Mouse (Mus musculus): ENCODE measurements around the gene Shmt1. TPM values are rescaled to one million over a fixed set of nuclear protein-coding genes. Genes with fewer than 3 reads are reported as not detected.

Gene Shmt1
- 11.6 and 18.9 TPM in 2 replicates for polyA plus RNA-seq (2012; rRNA removed; ENCODE audit: low replicate concordance)

GRCm38 (mm10) chr11:60811618-60812017, at the start of gene Shmt1:
TSS of gene Shmt1 (minus strand) at chr11:60811718.

DNA sequence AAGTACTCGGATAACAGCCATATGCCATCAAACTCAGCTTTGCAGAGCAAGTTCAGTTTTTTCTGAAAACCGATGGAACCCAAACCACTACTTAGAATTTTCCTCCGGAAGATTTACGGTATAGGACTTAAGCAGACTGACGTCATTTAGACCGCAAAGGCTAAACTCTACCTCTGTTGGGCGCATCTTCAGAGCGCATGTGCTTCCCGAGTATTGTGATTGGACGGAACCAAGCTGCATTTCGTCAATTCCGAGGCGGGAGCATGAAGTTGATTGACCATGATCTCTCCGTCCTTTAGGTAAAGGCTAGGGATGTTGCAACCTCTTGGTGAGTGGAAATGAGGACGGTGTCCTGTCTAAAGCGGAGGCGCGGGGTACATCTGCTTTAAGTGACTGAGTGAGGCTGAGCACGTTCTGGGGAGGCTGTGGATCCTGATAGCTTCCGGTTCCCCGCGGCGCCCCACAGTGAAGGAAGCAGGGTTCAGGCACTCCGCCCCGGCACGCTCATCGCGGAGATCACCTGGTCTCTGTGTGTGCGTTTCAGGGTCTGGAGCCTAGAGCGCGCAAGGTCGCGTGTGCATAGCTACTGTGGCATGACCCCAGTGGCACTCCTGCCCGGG, 19.0 kb upstream of the Shmt1 start, which contains the start of gene Dhrs7b:
Gene Dhrs7b, plus strand, starts transcription at position 199 of the 620 bp plus-strand sequence.

GRCm38 (mm10) chr11:60776829-60777740, 34.4 kb downstream of the Shmt1 start, which contains the start of the genes Top3a and Smcr8:
TSS of gene Top3a (minus strand) at chr11:60777365.
TSS of gene Smcr8 (plus strand) at chr11:60777524.

Other genes starting within 250 kb of the Shmt1 start
- 65.4 and 75.2 TPM in 2 replicates for gene Llgl1, start 112.0 kb downstream of the Shmt1 start, polyA plus RNA-seq (2012; rRNA removed; ENCODE audit: low replicate concordance)
- gene Flii, start 84.5 kb downstream of the Shmt1 start, polyA plus RNA-seq (2012; rRNA removed; ENCODE audit: low replicate concordance) = 190 and 281 TPM in 2 replicates
- 27.3 and 38.2 TPM in 2 replicates for gene Mief2, start 83.3 kb downstream of the Shmt1 start, polyA plus RNA-seq (2012; rRNA removed; ENCODE audit: low replicate concordance)
- 7.6 and 7.7 TPM in 2 replicates for gene Top3a, start 34.4 kb downstream of the Shmt1 start, polyA plus RNA-seq (2012; rRNA removed; ENCODE audit: low replicate concordance)
- 11.6 and 19.0 TPM in 2 replicates for gene Smcr8, start 34.2 kb downstream of the Shmt1 start, polyA plus RNA-seq (2012; rRNA removed; ENCODE audit: low replicate concordance)
- 27.1 and 57.3 TPM in 2 replicates for gene Dhrs7b, start 18.9 kb upstream of the Shmt1 start, polyA plus RNA-seq (2012; rRNA removed; ENCODE audit: low replicate concordance)
- gene Tmem11, start 67.6 kb upstream of the Shmt1 start, polyA plus RNA-seq (2012; rRNA removed; ENCODE audit: low replicate concordance) = 70.6 and 81.1 TPM in 2 replicates
- 48.7 and 62.6 TPM in 2 replicates for gene Natd1, start 103.0 kb upstream of the Shmt1 start, polyA plus RNA-seq (2012; rRNA removed; ENCODE audit: low replicate concordance)
- 27.7 and 69.8 TPM in 2 replicates for gene Map2k3, start 120.3 kb upstream of the Shmt1 start, polyA plus RNA-seq (2012; rRNA removed; ENCODE audit: low replicate concordance)
- 0.37 and 11.9 TPM in 2 replicates for gene Kcnj12, start 210.8 kb upstream of the Shmt1 start, polyA plus RNA-seq (2012; rRNA removed; ENCODE audit: low replicate concordance)